Mouse (Mus musculus) CH12.LX (cell line): ENCODE measurements at regions not wholly inside any gene's neighbourhood (a gene's known extent, or its start where the extent isn't known, plus 50 kb on each side); places are given as distances from the start of the nearest gene placed in this dataset.

Experiments used
- DNase-seq: peaks from one replicate; pipeline ENCODE4 v3.0.0-alpha.2; 2013; ENCODE audit errors: extremely low read depth
- H3K27ac ChIP-seq: 2 replicates; pipeline ENCODE4 v1.5.1; 2012; ENCODE audit warnings: low read depth, mild to moderate bottlenecking, control low read depth, moderate library complexity; ENCODE audit not compliant: insufficient read depth
- H3K27me3 ChIP-seq: replicated peaks from 2 replicates; pipeline ENCODE3; 2012; ENCODE audit warnings: inconsistent platforms
- H3K36me3 ChIP-seq, 2 experiments: replicated peaks in 1 of 2; 2 replicates each; pipeline versions ENCODE3 to v1.6.1; 2012; ENCODE audit warnings: inconsistent platforms in 1 of 2, low read length in 1 of 2, mild to moderate bottlenecking in 1 of 2, mixed read lengths in 1 of 2, moderate library complexity in 1 of 2; ENCODE audit not compliant: control insufficient read depth in 1 of 2, insufficient read depth in 1 of 2
- H3K4me1 ChIP-seq, 2 experiments: 2 replicates each; pipeline ENCODE4 v1.6.1; 2012; ENCODE audit warnings: inconsistent platforms in 1 of 2, moderate library complexity in 1 of 2; ENCODE audit not compliant: insufficient read depth in 2 of 2, control insufficient read depth in 1 of 2
- H3K4me2 ChIP-seq: 2 replicates; pipeline ENCODE4 v1.6.1; 2012; ENCODE audit warnings: low read depth, mild to moderate bottlenecking, control low read depth; ENCODE audit not compliant: poor library complexity, insufficient read depth, severe bottlenecking
- H3K4me3 ChIP-seq, 3 experiments: fragments of 150-350 bp in 1 of 3; sonication (generic) in 1 of 3; replicated peaks in 1 of 3; 2 replicates each; pipeline versions ENCODE3 to v1.5.1; 2011 to 2012; ENCODE audit warnings: low read depth in 2 of 3, low read length in 2 of 3, mild to moderate bottlenecking in 2 of 3, moderate library complexity in 2 of 3, control low read depth in 1 of 3, improper control_type of control experiment in 1 of 3, inconsistent platforms in 1 of 3, mixed read lengths in 1 of 3; ENCODE audit not compliant: poor library complexity in 1 of 3
- H3K79me2 ChIP-seq: replicated peaks from 2 replicates; pipeline ENCODE4 v1.6.1; 2012; ENCODE audit warnings: mild to moderate bottlenecking, moderate library complexity; ENCODE audit not compliant: control insufficient read depth, poor library complexity, insufficient read depth, severe bottlenecking; ENCODE audit errors: extremely low read depth
- H3K9ac ChIP-seq: 2 replicates; pipeline ENCODE4 v1.6.1; 2012; ENCODE audit warnings: low read depth, mild to moderate bottlenecking, control low read depth, moderate library complexity; ENCODE audit not compliant: insufficient read depth
- H3K9me3 ChIP-seq: replicated peaks from 2 replicates; pipeline ENCODE3; 2012; ENCODE audit warnings: low read length, inconsistent platforms, mixed read lengths
- BHLHE40 ChIP-seq: IDR thresholded peaks from 2 replicates; pipeline ENCODE4 v1.6.1; 2011; ENCODE audit warnings: mild to moderate bottlenecking, low read depth, low read length, improper control_type of control experiment
- CHD1 ChIP-seq: IDR thresholded peaks from 2 replicates; pipeline ENCODE4 v1.6.1; 2012; ENCODE audit warnings: low read depth, low read length, improper control_type of control experiment, inconsistent platforms
- CTCF ChIP-seq, 2 experiments: IDR thresholded peaks in 1 of 2; conservative IDR thresholded peaks in 1 of 2; 2 replicates each; pipeline ENCODE4 v1.5.1; 2011 to 2012; ENCODE audit warnings: low read depth in 2 of 2, low read length in 2 of 2, improper control_type of control experiment in 1 of 2, inconsistent platforms in 1 of 2, mild to moderate bottlenecking in 1 of 2, moderate library complexity in 1 of 2
- ELF1 ChIP-seq: IDR thresholded peaks from 2 replicates; pipeline ENCODE4 v1.6.1; 2014; ENCODE audit warnings: low read depth, mild to moderate bottlenecking, inconsistent platforms, low read length, improper control_type of control experiment
- EP300 ChIP-seq: IDR thresholded peaks from 2 replicates; pipeline ENCODE4 v1.6.1; 2011; ENCODE audit warnings: low read length, improper control_type of control experiment
- GABPA ChIP-seq: IDR thresholded peaks from 2 replicates; pipeline ENCODE4 v1.6.1; 2012; ENCODE audit warnings: low read depth, low read length, improper control_type of control experiment, inconsistent platforms; ENCODE audit not compliant: insufficient replicate concordance
- HCFC1 ChIP-seq: IDR thresholded peaks from 2 replicates; pipeline ENCODE4 v1.6.1; 2012; ENCODE audit warnings: low read depth, mild to moderate bottlenecking, inconsistent platforms, low read length, improper control_type of control experiment
- IRF4 ChIP-seq: IDR thresholded peaks from 2 replicates; pipeline ENCODE4 v1.6.1; 2014; ENCODE audit warnings: low read depth, mild to moderate bottlenecking, inconsistent platforms, low read length, improper control_type of control experiment
- JUN ChIP-seq: IDR thresholded peaks from 2 replicates; pipeline ENCODE4 v1.6.1; 2011; ENCODE audit warnings: low read depth, mild to moderate bottlenecking, low read length, improper control_type of control experiment, moderate library complexity; ENCODE audit not compliant: insufficient read depth
- MAFK ChIP-seq: IDR thresholded peaks from 2 replicates; pipeline ENCODE4 v1.6.1; 2011; ENCODE audit warnings: low read length, improper control_type of control experiment; ENCODE audit not compliant: insufficient replicate concordance
- MXI1 ChIP-seq: IDR thresholded peaks from 2 replicates; pipeline ENCODE4 v1.6.1; 2011; ENCODE audit warnings: mild to moderate bottlenecking, low read depth, low read length, improper control_type of control experiment
- MYC ChIP-seq: IDR thresholded peaks from 2 replicates; pipeline ENCODE4 v1.6.1; 2011; ENCODE audit warnings: low read depth, mild to moderate bottlenecking, improper control_type of control experiment, low read length
- NELFE ChIP-seq: IDR thresholded peaks from 2 replicates; pipeline ENCODE4 v1.6.1; 2011; ENCODE audit warnings: low read depth, low read length, improper control_type of control experiment
- PAX5 ChIP-seq: IDR thresholded peaks from 2 replicates; pipeline ENCODE4 v1.6.1; 2012; ENCODE audit warnings: low read length, inconsistent platforms, mixed read lengths
- POLR2A ChIP-seq: IDR thresholded peaks from 2 replicates; pipeline ENCODE4 v1.6.1; 2011; ENCODE audit warnings: low read depth, mild to moderate bottlenecking, improper control_type of control experiment, low read length
- RAD21 ChIP-seq: IDR thresholded peaks from 2 replicates; pipeline ENCODE4 v1.6.1; 2011; ENCODE audit warnings: low read depth, mild to moderate bottlenecking, low read length, improper control_type of control experiment, moderate library complexity
- RCOR1 ChIP-seq: conservative IDR thresholded peaks from 2 replicates; pipeline ENCODE4 v1.6.1; 2012; ENCODE audit warnings: low read depth, mild to moderate bottlenecking, inconsistent platforms, low read length, improper control_type of control experiment
- SIN3A ChIP-seq: IDR thresholded peaks from 2 replicates; pipeline ENCODE4 v1.6.1; 2012; ENCODE audit warnings: low read length, improper control_type of control experiment, inconsistent platforms
- SMC3 ChIP-seq: IDR thresholded peaks from 2 replicates; pipeline ENCODE4 v1.6.1; 2011; ENCODE audit warnings: low read depth, low read length, improper control_type of control experiment
- TCF12 ChIP-seq: IDR thresholded peaks from 2 replicates; pipeline ENCODE4 v1.6.1; 2014; ENCODE audit warnings: low read depth, mild to moderate bottlenecking, inconsistent platforms, low read length, improper control_type of control experiment
- USF2 ChIP-seq: conservative IDR thresholded peaks from 2 replicates; pipeline ENCODE4 v1.6.1; 2011; ENCODE audit warnings: low read depth, low read length, improper control_type of control experiment
- ZC3H11A ChIP-seq: IDR thresholded peaks from 2 replicates; pipeline ENCODE4 v1.6.1; 2012; ENCODE audit warnings: low read depth, mild to moderate bottlenecking, inconsistent platforms, low read length, improper control_type of control experiment
- ZKSCAN1 ChIP-seq: IDR thresholded peaks from 2 replicates; pipeline ENCODE4 v1.6.1; 2012; ENCODE audit warnings: low read depth, inconsistent platforms, low read length, improper control_type of control experiment, borderline replicate concordance
- ZNF384 ChIP-seq: IDR thresholded peaks from 2 replicates; pipeline ENCODE4 v1.6.1; 2012; ENCODE audit warnings: low read depth, low read length, improper control_type of control experiment, inconsistent platforms
- dilution Hi-C: fragments of 300-500 bp; cut with MboI; formaldehyde crosslinking; loops from 2 replicates; pipeline ENCODE4 v1.14.3; 2020; ENCODE audit warnings: low sequenced_read_pairs; ENCODE audit not compliant: extremely low pct_unique_long_range_greater_than_20kb, extremely low pct_ligation_motif_present
- in situ Hi-C: fragments of 300-500 bp; cut with MboI; formaldehyde crosslinking; loops from 3 replicates; pipeline ENCODE4 v1.14.3; 2019; ENCODE audit warnings: low sequenced_read_pairs, low pct_ligation_motif_present, low pct_unique_long_range_greater_than_20kb, mixed read lengths

DNA sequence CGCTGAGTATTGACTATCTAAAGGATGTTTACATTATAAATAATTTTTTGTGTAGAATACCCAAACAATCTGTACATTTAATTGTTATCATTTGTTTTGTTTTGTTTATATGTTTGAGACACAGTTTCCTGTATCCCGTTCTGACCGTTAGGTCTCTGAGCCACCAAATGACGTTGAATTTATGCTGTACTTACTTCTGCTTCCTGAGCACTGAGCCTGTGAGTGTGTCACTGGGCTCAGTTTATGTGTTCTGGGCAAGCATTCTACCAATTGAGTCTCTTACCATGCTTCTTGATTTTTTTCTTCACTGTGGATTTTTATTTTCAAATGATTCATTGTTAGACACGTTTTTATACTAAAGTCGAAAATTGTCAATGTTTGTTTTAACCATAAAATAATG is 74.2 kb downstream of the Mbl2 start:
- no peak overlapping the region for H3K9ac ChIP-seq
- no peaks in the 10 kb centered on the region for H3K27me3 ChIP-seq
- no peaks in the 10 kb centered on the region for H3K9me3 ChIP-seq
- no peaks in the 10 kb centered on the region for H3K79me2 ChIP-seq
- no peaks in the 10 kb centered on the region for H3K4me1 ChIP-seq
- no peak overlapping the region for H3K27ac ChIP-seq
- DNase-seq = no peak
- no peaks in the 10 kb centered on the region for H3K36me3 ChIP-seq
- TF ChIP-seq CHD1 (no peak), CTCF (conservative IDR thresholded peaks at IDR 0.05 in 1 of 2, IDR thresholded peaks at IDR 0.05 in 1 of 2; ENCODE audit: low read depth in 2 of 2, low read length in 2 of 2) (no peak), POLR2A (no peak), SMC3 (no peak), GABPA (no peak), ELF1 (no peak), ZC3H11A (no peak), BHLHE40 (no peak), MYC (no peak), HCFC1 (no peak), USF2 (no peak), EP300 (no peak), RCOR1 (no peak), ZNF384 (no peak), JUN (no peak), ZKSCAN1 (no peak)
- in situ Hi-C loops (no loop called here), dilution Hi-C loops (no loop called here)
- H3K4me2 ChIP-seq = no peak overlapping the region
- H3K4me3 ChIP-seq = no peak overlapping the region

DNA sequence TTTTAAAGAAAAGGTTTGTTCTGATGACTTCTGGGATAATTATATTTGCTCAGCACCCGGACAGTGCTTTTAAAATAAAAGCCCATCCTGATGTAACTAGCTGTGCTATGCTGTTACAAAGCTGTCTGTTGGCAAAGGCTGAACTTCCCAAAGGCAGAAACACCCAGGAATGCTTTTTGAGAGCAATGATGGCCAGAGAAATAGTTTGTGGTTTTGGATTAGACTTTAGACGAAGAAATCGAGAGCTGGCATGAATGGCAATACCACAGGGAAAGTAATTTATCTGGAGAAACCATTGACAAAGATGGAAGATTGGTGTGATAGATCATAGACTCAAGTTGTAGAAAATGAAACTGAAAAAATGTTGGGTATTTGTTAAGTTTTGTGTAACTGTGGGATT is 84.6 kb downstream of the Mbl2 start:
- in situ Hi-C loops (no loop called here), dilution Hi-C loops (no loop called here)
- TF ChIP-seq NELFE (no peak), RAD21 (no peak), MXI1 (no peak), MAFK (no peak), SIN3A (no peak), PAX5 (no peak), IRF4 (no peak), BHLHE40 (no peak), SMC3 (no peak), ELF1 (no peak), CTCF (conservative IDR thresholded peaks at IDR 0.05 in 1 of 2, IDR thresholded peaks at IDR 0.05 in 1 of 2; ENCODE audit: low read depth in 2 of 2, low read length in 2 of 2) (no peak), TCF12 (no peak)
- H3K79me2 ChIP-seq = no peaks in the 10 kb centered on the region
- no peak overlapping the region for H3K4me2 ChIP-seq
- no peak overlapping the region for H3K4me3 ChIP-seq
- peaks cover 0 to 6% of the 10 kb centered on the region in 2 experiments; a peak in 1 of 4 replicates for H3K4me1 ChIP-seq
- H3K9ac ChIP-seq = no peak overlapping the region
- H3K36me3 ChIP-seq = no peaks in the 10 kb centered on the region
- H3K27me3 ChIP-seq = no peaks in the 10 kb centered on the region
- H3K27ac ChIP-seq = no peak overlapping the region
- no peaks in the 10 kb centered on the region for H3K9me3 ChIP-seq
- DNase-seq = no peak
